Mouse (Mus musculus): ENCODE data around the gene Abi2. TPM values are rescaled to one million over a fixed set of nuclear protein-coding genes. Genes with fewer than 3 reads are reported as not detected.

Gene Abi2
- polyA plus RNA-seq, 1 experiment from 2014 or later, result 34.3 TPM

DNA sequence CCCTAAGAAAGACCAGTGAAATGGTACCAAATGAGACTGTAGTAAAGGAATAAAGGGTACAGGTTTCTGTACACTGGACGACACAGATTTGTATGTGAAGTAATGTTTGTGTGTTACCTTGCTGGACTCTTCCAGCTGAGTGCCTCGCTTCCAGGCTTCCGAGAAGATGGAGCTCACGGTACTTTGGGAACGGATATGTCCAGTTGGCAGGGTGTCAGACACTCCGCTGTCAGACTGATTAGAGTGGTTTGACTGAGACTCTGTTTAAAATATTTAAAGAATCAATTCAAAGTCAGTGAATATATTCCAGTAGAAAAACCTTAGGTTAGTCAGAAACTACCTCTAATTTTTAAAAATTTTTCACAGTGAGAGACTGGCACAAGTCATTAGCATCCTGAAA is 84.0 kb downstream of the Abi2 start:
- 86% methylated on average over 6 of the region's 6 CpGs for WGBS

GRCm38 (mm10) chr1:60503456-60503855 is 94.0 kb downstream of the Abi2 start:
- Histone ChIP-seq H3K36me3 (ENCODE audit: control insufficient read depth, insufficient read depth, low read length) (peaks cover 17% of the 10 kb centered on the region), H3K9me3 (ENCODE audit: control insufficient read depth, low read depth, low read length) (no peaks in the 10 kb centered on the region), H3K27ac (ENCODE audit: low read length) (no peak overlapping the region), H3K4me1 (ENCODE audit: control insufficient read depth, insufficient read depth, low read length) (no peaks in the 10 kb centered on the region), H3K4me2 (replicated peaks; ENCODE audit: low read depth, low read length) (no peak overlapping the region), H3K4me3 (ENCODE audit: low read depth, low read length) (no peak overlapping the region), H3K27me3 (ENCODE audit: control insufficient read depth, insufficient read depth, low read length) (no peaks in the 10 kb centered on the region), H3K9ac (replicated peaks; ENCODE audit: low read depth, low read length) (no peak overlapping the region)
- 69% methylated on average over 5 of the region's 5 CpGs for WGBS
- no peak for ATAC-seq (ENCODE audit: insufficient number of reproducible peaks, insufficient read depth, low FRiP score, low read depth)

More for the DNA sequence above, 84.0 kb downstream of the Abi2 start:
- H3K27me3 ChIP-seq (ENCODE audit: control insufficient read depth, insufficient read depth, low read length), result no peaks in the 10 kb centered on the region
- H3K4me1 ChIP-seq (ENCODE audit: control insufficient read depth, insufficient read depth, low read length), result no peaks in the 10 kb centered on the region
- no peaks in the 10 kb centered on the region for H3K9me3 ChIP-seq (ENCODE audit: control insufficient read depth, low read depth, low read length)
- H3K27ac ChIP-seq (ENCODE audit: low read length), result no peak overlapping the region
- H3K9ac ChIP-seq (replicated peaks; ENCODE audit: low read depth, low read length), result no peak overlapping the region
- no peak overlapping the region for H3K4me3 ChIP-seq (ENCODE audit: low read depth, low read length)
- no peak overlapping the region for H3K4me2 ChIP-seq (replicated peaks; ENCODE audit: low read depth, low read length)
- peaks cover 34% of the 10 kb centered on the region for H3K36me3 ChIP-seq (ENCODE audit: control insufficient read depth, insufficient read depth, low read length)
- no peak for ATAC-seq (ENCODE audit: insufficient number of reproducible peaks, insufficient read depth, low FRiP score, low read depth)

DNA sequence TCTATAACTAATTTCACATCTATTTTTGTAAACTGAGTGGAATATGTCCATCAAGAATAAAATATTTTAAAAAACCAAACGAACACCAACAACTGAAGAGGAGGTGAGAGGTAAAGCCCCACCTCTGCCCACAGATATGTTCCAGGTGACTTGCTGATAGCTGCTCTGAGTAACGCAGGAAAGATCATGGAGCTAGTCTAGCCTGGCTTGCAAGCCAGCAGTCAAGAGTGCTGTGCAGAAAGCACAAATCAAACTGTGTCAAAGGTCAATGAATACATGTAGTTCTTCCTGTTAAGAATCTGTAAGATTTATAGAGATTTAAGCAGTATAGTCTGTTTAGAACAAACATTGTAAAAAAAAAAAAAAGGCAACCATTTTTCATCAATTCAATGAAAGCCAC is 101.2 kb downstream of the Abi2 start:
- H3K4me1 ChIP-seq (ENCODE audit: control insufficient read depth, insufficient read depth, low read length), result peaks cover 4% of the 10 kb centered on the region; the same call in 1 of the 2 replicates
- no peaks in the 10 kb centered on the region for H3K9me3 ChIP-seq (ENCODE audit: control insufficient read depth, low read depth, low read length)
- no peak for ATAC-seq (ENCODE audit: insufficient number of reproducible peaks, insufficient read depth, low FRiP score, low read depth)
- H3K36me3 ChIP-seq (ENCODE audit: control insufficient read depth, insufficient read depth, low read length), result no peaks in the 10 kb centered on the region; the same call in 1 of the 2 replicates
- no peak overlapping the region for H3K4me3 ChIP-seq (ENCODE audit: low read depth, low read length)
- 44% methylated on average over 2 of the region's 2 CpGs for WGBS
- no peak overlapping the region for H3K9ac ChIP-seq (replicated peaks; ENCODE audit: low read depth, low read length)
- H3K27ac ChIP-seq (ENCODE audit: low read length), result no peak overlapping the region
- no peaks in the 10 kb centered on the region for H3K27me3 ChIP-seq (ENCODE audit: control insufficient read depth, insufficient read depth, low read length)
- H3K4me2 ChIP-seq (replicated peaks; ENCODE audit: low read depth, low read length), result no peak overlapping the region

GRCm38 (mm10) chr1:60530107-60530506 is 120.7 kb downstream of the Abi2 start:
- no peak for ATAC-seq (ENCODE audit: insufficient number of reproducible peaks, insufficient read depth, low FRiP score, low read depth)
- 90% methylated on average over 6 of the region's 6 CpGs for WGBS
- no peak overlapping the region for H3K9ac ChIP-seq (replicated peaks; ENCODE audit: low read depth, low read length)
- H3K9me3 ChIP-seq (ENCODE audit: control insufficient read depth, low read depth, low read length), result no peaks in the 10 kb centered on the region
- H3K4me2 ChIP-seq (replicated peaks; ENCODE audit: low read depth, low read length), result no peak overlapping the region
- H3K4me3 ChIP-seq (ENCODE audit: low read depth, low read length), result no peak overlapping the region
- peaks cover 13% of the 10 kb centered on the region for H3K36me3 ChIP-seq (ENCODE audit: control insufficient read depth, insufficient read depth, low read length)
- H3K27me3 ChIP-seq (ENCODE audit: control insufficient read depth, insufficient read depth, low read length), result no peaks in the 10 kb centered on the region
- no peaks in the 10 kb centered on the region for H3K4me1 ChIP-seq (ENCODE audit: control insufficient read depth, insufficient read depth, low read length)
- H3K27ac ChIP-seq (ENCODE audit: low read length), result no peak overlapping the region

DNA sequence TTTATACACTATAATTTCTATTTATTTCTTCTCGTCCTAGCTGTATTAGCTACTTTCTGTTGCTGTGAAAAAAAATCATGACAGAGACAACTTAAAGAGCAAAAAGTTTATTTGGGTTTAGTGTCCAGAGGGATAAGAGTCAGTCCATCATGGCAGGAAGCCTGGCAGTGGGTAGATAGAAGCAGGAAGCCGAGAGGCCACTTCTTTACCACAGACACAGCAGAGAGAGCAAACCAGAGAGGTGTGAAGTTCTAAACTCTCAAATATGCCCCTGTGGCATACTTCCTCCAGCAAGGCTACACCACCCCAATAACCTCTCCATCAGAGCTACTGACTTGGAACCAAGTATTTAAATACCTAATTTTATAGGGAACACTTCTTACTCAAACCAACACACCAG is 121.2 kb downstream of the Abi2 start:
- no peak overlapping the region for H3K9ac ChIP-seq (replicated peaks; ENCODE audit: low read depth, low read length)
- no peaks in the 10 kb centered on the region for H3K4me1 ChIP-seq (ENCODE audit: control insufficient read depth, insufficient read depth, low read length)
- H3K9me3 ChIP-seq (ENCODE audit: control insufficient read depth, low read depth, low read length), result no peaks in the 10 kb centered on the region
- 89% methylated on average over 2 of the region's 2 CpGs for WGBS
- H3K4me2 ChIP-seq (replicated peaks; ENCODE audit: low read depth, low read length), result no peak overlapping the region
- no peak overlapping the region for H3K4me3 ChIP-seq (ENCODE audit: low read depth, low read length)
- H3K27ac ChIP-seq (ENCODE audit: low read length), result no peak overlapping the region
- H3K36me3 ChIP-seq (ENCODE audit: control insufficient read depth, insufficient read depth, low read length), result peaks cover 8% of the 10 kb centered on the region
- ATAC-seq (ENCODE audit: insufficient number of reproducible peaks, insufficient read depth, low FRiP score, low read depth), result no peak
- H3K27me3 ChIP-seq (ENCODE audit: control insufficient read depth, insufficient read depth, low read length), result no peaks in the 10 kb centered on the region

Other genes starting within 250 kb of the Abi2 start
- 17.7 and 18.2 TPM in 2 replicates for gene Nbeal1, start 229.0 kb upstream of the Abi2 start, polyA plus RNA-seq (2014; fragmentation: Nextera tagmentation; extraction: Ambion mirVana)
- 19.0 and 24.5 TPM in 2 replicates for gene Cyp20a1, start 66.3 kb upstream of the Abi2 start, polyA plus RNA-seq (2014; fragmentation: Nextera tagmentation; extraction: Ambion mirVana)
- 38.1 and 38.6 TPM in 2 replicates for gene Raph1, start 157.5 kb downstream of the Abi2 start, polyA plus RNA-seq (2014; fragmentation: Nextera tagmentation; extraction: Ambion mirVana)

Measured in stomach, embryonic 14.5 days (tissue).